Mouse (Mus musculus): ENCODE measurements around the gene Cep57l1. TPM values are rescaled to one million over a fixed set of nuclear protein-coding genes. Genes with fewer than 3 reads are reported as not detected.

Cep57l1 gene
- polyA plus RNA-seq, 1 experiment from 2014 or later, result 5.3 TPM

DNA sequence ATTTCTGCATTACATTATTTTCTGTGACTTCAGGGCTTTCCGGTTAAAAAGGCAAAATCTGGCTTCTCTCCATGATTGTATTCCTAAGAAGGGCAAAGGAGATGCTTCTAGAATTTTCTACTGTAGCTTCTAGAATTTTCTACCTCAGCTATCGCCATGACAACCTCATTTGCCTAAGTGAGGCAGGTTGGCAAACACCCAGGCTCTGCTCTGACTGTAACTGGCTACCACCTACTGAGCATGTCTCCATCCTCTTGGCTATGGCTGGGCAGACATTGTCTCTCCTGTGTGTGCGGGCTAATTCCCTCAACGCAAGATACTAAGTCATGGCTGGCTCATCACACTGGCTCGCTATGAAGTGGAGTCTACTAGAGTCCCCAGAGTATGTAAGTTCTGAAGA, 63.1 kb downstream of the Cep57l1 start:
- no peak for ATAC-seq (ENCODE audit: low FRiP score, low TSS enrichment)
- Histone ChIP-seq H3K9me3 (ENCODE audit: control insufficient read depth, low read length) (no peaks in the 10 kb centered on the region), H3K27ac (replicated peaks) (no peak overlapping the region), H3K36me3 (ENCODE audit: control insufficient read depth, insufficient read depth, low read length) (no peaks in the 10 kb centered on the region), H3K4me2 (replicated peaks; ENCODE audit: low read depth) (no peak overlapping the region), H3K27me3 (ENCODE audit: control insufficient read depth, insufficient read depth, low read length) (no peaks in the 10 kb centered on the region), H3K4me3 (ENCODE audit: low read depth, low read length) (no peak overlapping the region), H3K9ac (ENCODE audit: low read length) (no peak overlapping the region), H3K4me1 (replicated peaks; ENCODE audit: control insufficient read depth, insufficient read depth) (no peaks in the 10 kb centered on the region)
- 92% methylated on average over 5 of the region's 5 CpGs for WGBS
- no peak for DNase-seq (ENCODE audit: low spot score)
- TF ChIP-seq EP300 (optimal IDR thresholded peaks at IDR 0.05) (no peak), CTCF (IDR thresholded peaks at IDR 0.05; ENCODE audit: low read depth) (no peak)

DNA sequence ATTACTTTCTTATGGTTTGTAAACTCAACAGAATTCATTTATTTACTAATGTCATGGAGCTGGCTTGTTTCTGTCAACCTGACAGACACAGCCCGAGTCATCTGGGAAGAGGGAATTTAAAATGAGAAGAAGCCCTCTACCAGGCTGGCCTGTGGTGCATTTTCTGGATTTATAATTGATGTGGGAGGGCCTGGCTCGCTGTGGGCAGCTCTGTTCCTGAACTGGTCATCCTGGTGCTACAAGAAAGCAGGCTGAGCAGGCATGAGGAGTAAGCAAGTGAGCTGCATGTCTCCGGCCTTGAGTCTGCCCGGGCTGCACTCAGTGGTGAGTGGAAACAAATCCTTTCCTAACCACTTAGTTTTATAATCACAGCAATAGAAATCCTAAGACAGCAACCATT, 65.7 kb downstream of the Cep57l1 start:
- no peak for TF ChIP-seq EP300 (optimal IDR thresholded peaks at IDR 0.05)
- no peak for TF ChIP-seq CTCF (IDR thresholded peaks at IDR 0.05; ENCODE audit: low read depth)
- DNase-seq (ENCODE audit: low spot score) (no peak), ATAC-seq (ENCODE audit: low FRiP score, low TSS enrichment) (no peak)
- Histone ChIP-seq H3K27ac (replicated peaks) (no peak overlapping the region), H3K27me3 (ENCODE audit: control insufficient read depth, insufficient read depth, low read length) (no peaks in the 10 kb centered on the region), H3K9me3 (ENCODE audit: control insufficient read depth, low read length) (no peaks in the 10 kb centered on the region), H3K36me3 (ENCODE audit: control insufficient read depth, insufficient read depth, low read length) (no peaks in the 10 kb centered on the region), H3K9ac (ENCODE audit: low read length) (no peak overlapping the region), H3K4me2 (replicated peaks; ENCODE audit: low read depth) (no peak overlapping the region), H3K4me1 (replicated peaks; ENCODE audit: control insufficient read depth, insufficient read depth) (no peaks in the 10 kb centered on the region), H3K4me3 (ENCODE audit: low read depth, low read length) (no peak overlapping the region)
- 62% methylated on average over 4 of the region's 4 CpGs for WGBS

DNA sequence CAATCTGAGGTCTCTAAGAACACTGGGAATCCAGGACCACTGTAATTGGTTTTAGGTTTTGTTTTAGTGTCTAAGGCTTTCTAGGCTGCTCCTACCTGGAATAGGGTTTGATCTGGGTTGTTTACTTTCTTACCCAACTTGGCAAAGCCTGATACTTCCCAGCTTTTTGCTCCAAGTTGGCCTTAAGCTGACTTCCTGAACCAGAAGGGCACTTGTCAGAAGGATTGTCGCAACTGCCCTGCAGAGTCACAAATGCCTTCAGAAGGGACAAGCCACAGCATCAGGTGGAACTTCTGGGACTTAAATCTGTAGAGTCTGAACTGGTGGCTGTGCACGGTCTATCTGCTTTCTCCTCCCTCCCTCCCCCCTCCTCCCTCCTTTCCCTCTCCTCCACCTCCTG, 69.5 kb downstream of the Cep57l1 start:
- Histone ChIP-seq H3K4me1 (replicated peaks; ENCODE audit: control insufficient read depth, insufficient read depth) (no peaks in the 10 kb centered on the region), H3K36me3 (ENCODE audit: control insufficient read depth, insufficient read depth, low read length) (no peaks in the 10 kb centered on the region), H3K9ac (ENCODE audit: low read length) (no peak overlapping the region), H3K4me3 (ENCODE audit: low read depth, low read length) (no peak overlapping the region), H3K27ac (replicated peaks) (no peak overlapping the region), H3K27me3 (ENCODE audit: control insufficient read depth, insufficient read depth, low read length) (no peaks in the 10 kb centered on the region), H3K4me2 (replicated peaks; ENCODE audit: low read depth) (no peak overlapping the region), H3K9me3 (ENCODE audit: control insufficient read depth, low read length) (no peaks in the 10 kb centered on the region)
- no peak for ATAC-seq (ENCODE audit: low FRiP score, low TSS enrichment)
- DNase-seq (ENCODE audit: low spot score), result no peak
- WGBS, result 61% methylated on average over 2 of the region's 2 CpGs
- TF ChIP-seq EP300 (optimal IDR thresholded peaks at IDR 0.05) (no peak), CTCF (IDR thresholded peaks at IDR 0.05; ENCODE audit: low read depth) (no peak)

DNA sequence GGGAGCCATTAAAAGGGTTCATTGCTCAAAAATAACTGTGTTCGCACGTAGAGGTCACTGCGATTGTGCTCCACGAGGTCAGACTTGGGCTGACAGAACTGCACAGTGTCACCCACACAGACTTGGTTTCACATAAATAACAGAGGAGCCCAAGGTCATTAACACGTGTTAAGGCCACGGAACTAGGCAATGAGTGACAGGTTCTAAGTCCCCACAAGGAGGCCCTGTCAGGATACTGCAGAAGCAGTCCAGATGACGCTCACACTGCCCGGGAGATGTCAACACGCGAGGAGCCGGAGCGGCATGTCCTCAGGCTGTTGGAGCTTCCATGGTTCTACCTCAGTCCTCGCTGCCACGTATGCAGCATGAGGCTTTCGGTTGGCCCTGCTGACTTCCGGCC, 72.4 kb downstream of the Cep57l1 start:
- 95% methylated on average over 16 of the region's 16 CpGs for WGBS
- Histone ChIP-seq H3K4me3 (ENCODE audit: low read depth, low read length) (no peak overlapping the region), H3K36me3 (ENCODE audit: control insufficient read depth, insufficient read depth, low read length) (no peaks in the 10 kb centered on the region), H3K4me1 (replicated peaks; ENCODE audit: control insufficient read depth, insufficient read depth) (no peaks in the 10 kb centered on the region), H3K9ac (ENCODE audit: low read length) (no peak overlapping the region), H3K27ac (replicated peaks) (no peak overlapping the region), H3K4me2 (replicated peaks; ENCODE audit: low read depth) (no peak overlapping the region), H3K9me3 (ENCODE audit: control insufficient read depth, low read length) (no peaks in the 10 kb centered on the region), H3K27me3 (ENCODE audit: control insufficient read depth, insufficient read depth, low read length) (no peaks in the 10 kb centered on the region)
- DNase-seq (ENCODE audit: low spot score) (no peak), ATAC-seq (ENCODE audit: low FRiP score, low TSS enrichment) (no peak)
- no peak for TF ChIP-seq CTCF (IDR thresholded peaks at IDR 0.05; ENCODE audit: low read depth)
- TF ChIP-seq EP300 (optimal IDR thresholded peaks at IDR 0.05), result no peak

DNA sequence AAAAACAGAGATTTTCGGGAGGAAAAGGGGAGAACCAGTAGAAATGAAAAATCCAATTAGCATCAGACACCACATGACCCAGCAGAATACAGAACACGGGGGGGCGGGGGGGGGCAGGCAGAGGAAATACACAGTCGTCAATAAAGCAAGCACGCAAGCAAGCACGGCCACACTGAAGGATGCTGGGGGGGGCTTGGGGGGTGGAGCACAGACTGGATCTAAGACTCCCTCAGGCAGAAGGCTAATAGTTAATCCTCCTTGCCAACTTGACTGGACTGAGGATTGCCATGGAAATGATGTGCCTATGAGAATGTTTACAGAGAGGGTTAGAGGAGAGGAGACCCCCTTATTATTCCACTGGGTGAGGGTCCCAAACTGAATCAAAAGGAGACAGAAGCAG, 74.3 kb downstream of the Cep57l1 start:
- WGBS, result 85% methylated on average over 6 of the region's 6 CpGs
- no peak for TF ChIP-seq CTCF (IDR thresholded peaks at IDR 0.05; ENCODE audit: low read depth)
- TF ChIP-seq EP300 (optimal IDR thresholded peaks at IDR 0.05), result no peak
- ATAC-seq (ENCODE audit: low FRiP score, low TSS enrichment), result no peak

DNA sequence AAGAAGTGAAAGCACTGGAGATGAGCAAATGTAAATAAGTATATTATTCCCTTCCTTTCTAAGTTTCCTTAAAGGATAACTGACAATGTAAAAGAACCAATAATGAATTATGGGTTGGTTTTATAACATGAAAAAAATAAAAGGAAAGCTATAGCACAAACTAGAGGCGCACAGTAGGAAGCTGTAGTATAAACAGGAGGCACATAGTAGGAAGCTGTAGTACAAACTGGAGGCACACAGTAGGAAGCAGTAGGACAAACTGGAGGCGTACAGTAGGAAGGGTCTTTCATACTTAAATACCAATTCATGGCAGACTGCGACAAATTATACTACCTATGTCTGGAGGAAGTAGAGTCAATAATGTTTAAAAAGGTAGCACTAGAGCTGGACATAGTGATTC, 76.5 kb downstream of the Cep57l1 start:
- no peak overlapping the region for H3K9ac ChIP-seq (ENCODE audit: low read length)
- DNase-seq (ENCODE audit: low spot score) (no peak), ATAC-seq (ENCODE audit: low FRiP score, low TSS enrichment) (no peak)
- no peaks in the 10 kb centered on the region for H3K4me1 ChIP-seq (replicated peaks; ENCODE audit: control insufficient read depth, insufficient read depth)
- 95% methylated on average over 3 of the region's 3 CpGs for WGBS
- TF ChIP-seq EP300 (optimal IDR thresholded peaks at IDR 0.05), result no peak
- no peak for TF ChIP-seq CTCF (IDR thresholded peaks at IDR 0.05; ENCODE audit: low read depth)
- no peaks in the 10 kb centered on the region for H3K9me3 ChIP-seq (ENCODE audit: control insufficient read depth, low read length)
- H3K4me3 ChIP-seq (ENCODE audit: low read depth, low read length), result no peak overlapping the region
- H3K4me2 ChIP-seq (replicated peaks; ENCODE audit: low read depth), result no peak overlapping the region
- H3K36me3 ChIP-seq (ENCODE audit: control insufficient read depth, insufficient read depth, low read length), result no peaks in the 10 kb centered on the region
- H3K27me3 ChIP-seq (ENCODE audit: control insufficient read depth, insufficient read depth, low read length), result no peaks in the 10 kb centered on the region
- H3K27ac ChIP-seq (replicated peaks), result no peak overlapping the region

More for the DNA sequence above, 74.3 kb downstream of the Cep57l1 start:
- Histone ChIP-seq H3K27me3 (ENCODE audit: control insufficient read depth, insufficient read depth, low read length) (no peaks in the 10 kb centered on the region), H3K4me3 (ENCODE audit: low read depth, low read length) (no peak overlapping the region), H3K9ac (ENCODE audit: low read length) (no peak overlapping the region), H3K9me3 (ENCODE audit: control insufficient read depth, low read length) (no peaks in the 10 kb centered on the region), H3K4me1 (replicated peaks; ENCODE audit: control insufficient read depth, insufficient read depth) (no peaks in the 10 kb centered on the region), H3K27ac (replicated peaks) (no peak overlapping the region), H3K36me3 (ENCODE audit: control insufficient read depth, insufficient read depth, low read length) (no peaks in the 10 kb centered on the region), H3K4me2 (replicated peaks; ENCODE audit: low read depth) (no peak overlapping the region)
- no peak for DNase-seq (ENCODE audit: low spot score)
